Mouse (Mus musculus): ENCODE measurements around the gene Ror2. TPM values are rescaled to one million over a fixed set of nuclear protein-coding genes. Genes with fewer than 3 reads are reported as not detected.

The Ror2 gene
- polyA plus RNA-seq, 1 experiment from 2014 or later = 16.4 TPM

DNA sequence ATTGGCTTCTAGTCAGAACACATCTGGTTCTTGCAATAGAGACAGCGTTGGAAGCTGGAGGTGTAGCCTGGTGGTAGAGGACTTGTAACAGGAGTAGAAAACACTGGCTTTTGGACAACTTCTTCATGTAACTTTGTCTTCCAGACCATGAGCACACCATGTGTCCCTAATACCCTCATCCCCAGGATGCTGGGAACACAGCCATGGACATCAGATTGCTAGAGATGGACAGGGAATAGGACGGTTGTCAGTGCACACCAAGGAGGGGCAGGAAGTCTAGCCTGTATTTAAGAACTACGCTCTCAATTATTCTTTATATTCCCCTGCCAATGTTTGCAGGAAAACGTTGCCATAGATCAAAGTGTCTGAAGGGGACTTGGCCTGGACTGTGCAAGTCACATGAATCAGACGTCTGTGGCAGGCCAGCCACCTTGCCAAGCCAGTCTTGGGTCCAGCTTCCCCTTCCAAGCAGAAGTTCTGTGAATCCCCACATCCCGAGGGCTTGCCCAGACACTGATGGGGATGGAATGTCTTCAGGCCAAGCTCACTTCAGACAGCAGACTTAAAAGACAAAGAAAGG lies 68.4 kb downstream of the Ror2 start:
- Histone ChIP-seq H3K27ac (replicated peaks) (peak overlapping the region; percentile 37; the same call in 1 of the 2 replicates), H3K4me1 (peaks cover 61% of the 10 kb centered on the region), H3K4me2 (no peak overlapping the region), H3K4me3 (no peak overlapping the region), H3K27me3 (replicated peaks) (no peaks in the 10 kb centered on the region), H3K9me3 (no peaks in the 10 kb centered on the region), H3K9ac (no peak overlapping the region), H3K36me3 (no peaks in the 10 kb centered on the region)
- no peak for ATAC-seq (ENCODE audit: extremely low read depth, insufficient number of reproducible peaks, low FRiP score, low TSS enrichment)
- WGBS = 52% methylated on average over 6 of the region's 6 CpGs

DNA sequence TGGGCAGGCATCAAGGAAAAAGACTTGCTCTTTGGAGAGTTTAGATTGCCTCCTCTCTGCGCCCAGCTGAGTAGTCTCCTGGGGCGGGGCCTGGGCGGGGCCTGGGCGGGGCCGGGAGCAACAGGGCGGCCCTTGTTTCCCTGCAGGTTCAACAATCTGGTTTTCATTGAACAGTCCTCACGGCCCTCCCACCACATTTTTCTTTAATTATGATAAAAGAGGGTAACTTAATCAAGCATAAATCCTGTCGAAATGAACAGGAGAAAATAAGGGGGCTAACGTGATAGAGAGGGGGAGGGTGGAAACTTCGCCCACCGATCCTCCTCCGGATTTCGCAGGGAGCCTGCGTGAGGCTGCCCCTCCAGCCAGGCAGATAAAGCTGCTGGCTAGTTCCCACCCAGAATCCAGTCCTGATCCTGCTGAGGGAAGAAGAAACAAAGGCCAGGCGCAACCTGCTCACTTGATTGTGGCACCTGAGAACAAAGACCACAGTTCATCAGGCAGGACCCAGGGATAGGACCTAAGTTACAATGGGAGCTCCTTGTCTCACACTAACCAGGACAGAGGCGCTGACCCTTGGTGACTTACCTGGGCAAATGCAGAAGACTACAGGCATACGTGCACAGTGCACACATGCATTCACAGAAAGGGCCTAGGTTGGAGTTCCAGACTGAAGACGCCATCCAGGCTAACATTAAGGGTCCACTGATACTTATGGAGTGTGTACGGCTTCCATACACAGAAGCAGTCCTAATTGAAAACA lies 73.8 kb downstream of the Ror2 start:
- Histone ChIP-seq H3K27ac (replicated peaks) (peak overlapping the region; percentile 60), H3K27me3 (replicated peaks) (no peaks in the 10 kb centered on the region), H3K4me3 (peak overlapping the region; percentile 41), H3K4me1 (peaks cover 65% of the 10 kb centered on the region), H3K9me3 (no peaks in the 10 kb centered on the region), H3K9ac (peak overlapping the region; percentile 72), H3K36me3 (no peaks in the 10 kb centered on the region), H3K4me2 (peak overlapping the region; percentile 61)
- no peak for ATAC-seq (ENCODE audit: extremely low read depth, insufficient number of reproducible peaks, low FRiP score, low TSS enrichment)
- WGBS = 14% methylated on average over 19 of the region's 19 CpGs

DNA sequence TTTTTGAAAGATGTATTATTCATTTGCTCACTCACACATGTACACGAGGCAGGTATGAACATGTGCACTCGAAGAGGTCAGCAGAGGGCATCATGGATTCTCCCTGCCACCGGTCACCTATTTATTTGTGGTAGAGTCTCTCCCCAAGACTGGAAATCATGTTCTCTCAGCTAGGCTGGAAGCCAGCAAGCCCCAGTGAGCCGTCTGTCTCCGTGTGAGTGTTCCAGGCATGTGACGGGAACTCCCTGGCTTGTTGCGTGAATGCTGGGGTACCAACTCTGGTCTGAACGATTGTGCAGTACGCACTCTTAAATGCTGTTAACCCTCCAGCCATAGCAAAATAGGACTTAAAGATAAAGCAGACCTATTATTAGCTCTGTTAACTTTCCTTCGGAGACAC lies 77.4 kb downstream of the Ror2 start:
- Histone ChIP-seq H3K9me3 (no peaks in the 10 kb centered on the region), H3K27ac (replicated peaks) (peak overlapping the region; percentile 56; the same call in 1 of the 2 replicates), H3K27me3 (replicated peaks) (no peaks in the 10 kb centered on the region), H3K9ac (0 out of 2 replicates have a peak overlapping the region, but pooled peaks have one; percentile 12), H3K4me3 (no peak overlapping the region), H3K4me1 (peaks cover 78% of the 10 kb centered on the region), H3K4me2 (no peak overlapping the region), H3K36me3 (no peaks in the 10 kb centered on the region)
- ATAC-seq (ENCODE audit: extremely low read depth, insufficient number of reproducible peaks, low FRiP score, low TSS enrichment) = no peak
- 48% methylated on average over 10 of the region's 10 CpGs for WGBS

- Histone ChIP-seq H3K9me3 (no peaks in the 10 kb centered on the region), H3K4me3 (no peak overlapping the region), H3K27me3 (replicated peaks) (no peaks in the 10 kb centered on the region), H3K27ac (replicated peaks) (peak overlapping the region; percentile 58), H3K36me3 (no peaks in the 10 kb centered on the region), H3K4me2 (peak overlapping the region; percentile 49), H3K4me1 (peaks cover 83% of the 10 kb centered on the region), H3K9ac (peak overlapping the region; percentile 33; the same call in 1 of the 2 replicates)
- ATAC-seq (ENCODE audit: extremely low read depth, insufficient number of reproducible peaks, low FRiP score, low TSS enrichment) = no peak
- WGBS = 14% methylated on average over 17 of the region's 17 CpGs
Observed at GRCm38 (mm10) chr13:53205128-53205911, 80.6 kb downstream of the Ror2 start.

- Histone ChIP-seq H3K36me3 (no peaks in the 10 kb centered on the region), H3K4me2 (peak overlapping the region; percentile 54), H3K4me1 (peaks cover 80% of the 10 kb centered on the region), H3K9ac (peak overlapping the region; percentile 61), H3K27me3 (replicated peaks) (no peaks in the 10 kb centered on the region), H3K4me3 (no peak overlapping the region), H3K27ac (replicated peaks) (peak overlapping the region; percentile 85), H3K9me3 (no peaks in the 10 kb centered on the region)
- WGBS = 61% methylated on average over 5 of the region's 5 CpGs
- ATAC-seq (ENCODE audit: extremely low read depth, insufficient number of reproducible peaks, low FRiP score, low TSS enrichment) = no peak
Observed at GRCm38 (mm10) chr13:53202439-53202830, 83.5 kb downstream of the Ror2 start.

DNA sequence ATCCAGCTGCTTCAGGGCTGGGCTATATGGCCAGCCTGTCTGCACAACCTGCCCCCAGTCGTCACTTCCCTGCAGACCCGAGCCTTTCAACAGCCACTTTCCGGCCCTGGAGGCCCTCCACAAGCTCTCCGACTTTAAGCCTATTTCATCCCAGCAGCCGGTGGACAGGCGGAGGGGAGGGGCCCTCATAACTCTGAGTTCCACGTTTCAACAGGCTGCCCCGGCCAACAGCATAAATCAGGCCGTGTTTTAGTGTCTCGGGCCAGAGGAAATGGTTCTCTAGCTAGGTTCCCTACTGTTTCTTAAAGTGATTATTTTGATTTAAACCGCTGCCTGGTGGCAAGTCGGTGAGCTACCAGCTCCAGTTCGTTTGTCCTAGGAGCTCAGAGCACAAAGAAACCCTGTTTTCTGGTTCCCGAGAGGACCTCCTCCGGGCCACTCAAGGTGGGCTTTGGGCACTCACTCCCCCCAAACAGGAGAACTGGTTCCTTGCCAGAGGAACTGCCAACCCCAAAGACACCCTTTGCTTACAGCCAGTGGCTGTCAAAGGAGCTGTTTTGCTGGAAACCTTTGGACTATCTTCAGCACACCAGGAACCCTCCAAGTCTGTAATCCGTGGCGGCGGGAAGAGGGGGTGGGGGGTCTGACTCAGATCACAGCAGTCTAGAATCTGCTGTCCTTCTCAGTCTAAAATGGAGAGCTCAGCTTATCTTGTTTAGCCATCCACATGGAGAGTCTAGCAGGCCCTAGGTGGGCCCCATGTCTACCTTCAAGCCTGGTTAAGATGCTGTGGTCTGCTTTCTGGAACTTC lies 84.1 kb downstream of the Ror2 start:
- Histone ChIP-seq H3K4me1 (peaks cover 85% of the 10 kb centered on the region), H3K4me2 (peak overlapping the region; percentile 54), H3K9me3 (no peaks in the 10 kb centered on the region), H3K27ac (replicated peaks) (peak overlapping the region; percentile 85), H3K36me3 (no peaks in the 10 kb centered on the region), H3K4me3 (no peak overlapping the region), H3K27me3 (replicated peaks) (no peaks in the 10 kb centered on the region), H3K9ac (peak overlapping the region; percentile 61)
- peak; percentile 12; the same call in 1 of the 2 replicates for ATAC-seq (ENCODE audit: extremely low read depth, insufficient number of reproducible peaks, low FRiP score, low TSS enrichment)
- WGBS = 9% methylated on average over 18 of the region's 18 CpGs

- Histone ChIP-seq H3K4me3 (no peak overlapping the region), H3K27ac (replicated peaks) (no peak overlapping the region), H3K4me1 (peaks cover 84% of the 10 kb centered on the region), H3K36me3 (no peaks in the 10 kb centered on the region), H3K4me2 (no peak overlapping the region), H3K9me3 (no peaks in the 10 kb centered on the region), H3K27me3 (replicated peaks) (no peaks in the 10 kb centered on the region), H3K9ac (no peak overlapping the region)
- ATAC-seq (ENCODE audit: extremely low read depth, insufficient number of reproducible peaks, low FRiP score, low TSS enrichment) = no peak
- 82% methylated on average over 4 of the region's 4 CpGs for WGBS
Observed at GRCm38 (mm10) chr13:53200121-53200520, 85.8 kb downstream of the Ror2 start.

- Histone ChIP-seq H3K27ac (replicated peaks) (no peak overlapping the region), H3K4me2 (no peak overlapping the region), H3K9me3 (no peaks in the 10 kb centered on the region), H3K27me3 (replicated peaks) (no peaks in the 10 kb centered on the region), H3K36me3 (no peaks in the 10 kb centered on the region), H3K9ac (no peak overlapping the region), H3K4me1 (peaks cover 84% of the 10 kb centered on the region), H3K4me3 (no peak overlapping the region)
- ATAC-seq (ENCODE audit: extremely low read depth, insufficient number of reproducible peaks, low FRiP score, low TSS enrichment) = no peak
- 63% methylated on average over 7 of the region's 7 CpGs for WGBS
Observed at GRCm38 (mm10) chr13:53199262-53199661, 86.7 kb downstream of the Ror2 start.

DNA sequence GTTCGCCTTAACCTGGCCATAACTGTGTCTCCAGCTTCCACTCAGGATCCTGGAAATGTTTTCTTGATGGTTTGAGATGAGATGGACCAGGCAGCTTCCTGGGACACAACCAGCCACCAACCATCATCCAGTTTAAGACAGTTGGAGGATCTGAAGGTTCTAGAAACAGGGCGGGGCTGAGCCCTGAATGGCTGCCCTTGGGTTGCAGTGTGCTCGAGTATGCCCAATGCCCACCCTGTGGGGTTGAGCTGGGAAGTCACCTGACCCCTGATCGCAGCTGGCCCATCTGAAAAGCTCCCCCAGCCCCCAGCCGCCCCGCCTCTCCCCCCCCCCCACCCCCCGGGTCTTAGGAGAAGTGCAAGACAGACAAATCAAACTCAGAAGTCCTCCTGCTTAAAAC lies 89.2 kb downstream of the Ror2 start:
- H3K4me1 ChIP-seq = peaks cover 84% of the 10 kb centered on the region
- no peak overlapping the region for H3K27ac ChIP-seq (replicated peaks)
- ATAC-seq (ENCODE audit: extremely low read depth, insufficient number of reproducible peaks, low FRiP score, low TSS enrichment) = no peak
- no peak overlapping the region for H3K4me2 ChIP-seq
- no peaks in the 10 kb centered on the region for H3K27me3 ChIP-seq (replicated peaks)
- H3K9me3 ChIP-seq = no peaks in the 10 kb centered on the region
- H3K36me3 ChIP-seq = no peaks in the 10 kb centered on the region
- H3K9ac ChIP-seq = no peak overlapping the region
- WGBS = 75% methylated on average over 7 of the region's 7 CpGs
- H3K4me3 ChIP-seq = no peak overlapping the region

- no peak overlapping the region for H3K4me3 ChIP-seq
- no peaks in the 10 kb centered on the region for H3K36me3 ChIP-seq
- H3K9ac ChIP-seq = no peak overlapping the region
- H3K4me2 ChIP-seq = no peak overlapping the region
- H3K4me1 ChIP-seq = peaks cover 84% of the 10 kb centered on the region
- H3K27ac ChIP-seq (replicated peaks) = no peak overlapping the region
- WGBS = 84% methylated on average over 6 of the region's 6 CpGs
- H3K9me3 ChIP-seq = no peaks in the 10 kb centered on the region
- ATAC-seq (ENCODE audit: extremely low read depth, insufficient number of reproducible peaks, low FRiP score, low TSS enrichment) = no peak
- no peaks in the 10 kb centered on the region for H3K27me3 ChIP-seq (replicated peaks)
Observed at GRCm38 (mm10) chr13:53195951-53196677, 89.8 kb downstream of the Ror2 start.

All from heart, embryonic 13.5 days (tissue).